Mouse (Mus musculus) midbrain, embryonic 12.5 days (tissue): ENCODE data around the gene Pxn. TPM values are rescaled to one million over a fixed set of nuclear protein-coding genes. Genes with fewer than 3 reads are reported as not detected.

ENCODE experiments used
- ATAC-seq: fragments of 200-750 bp; cut with Nextera tagmentation; 2 replicates; pipeline ENCODE4 v1.8.0; 2017; ENCODE audit warnings: low read depth, moderate TSS enrichment, moderate library complexity; ENCODE audit not compliant: low FRiP score
- H3K27ac ChIP-seq: fragments of 300-500 bp; sonication (generic); replicated peaks from 2 replicates; pipeline ENCODE4 v1.5.1; 2016; ENCODE audit warnings: mild to moderate bottlenecking
- H3K27me3 ChIP-seq: fragments of 300-500 bp; sonication (generic); 2 replicates; pipeline ENCODE4 v1.6.1; 2016; ENCODE audit warnings: mild to moderate bottlenecking
- H3K36me3 ChIP-seq: fragments of 300-500 bp; sonication (generic); 2 replicates; pipeline ENCODE4 v1.6.1; 2016
- H3K4me1 ChIP-seq: fragments of 300-500 bp; sonication (generic); 2 replicates; pipeline ENCODE4 v1.6.1; 2016
- H3K4me2 ChIP-seq: fragments of 300-500 bp; sonication (generic); replicated peaks from 2 replicates; pipeline ENCODE4 v1.6.1; 2016; ENCODE audit warnings: mild to moderate bottlenecking, moderate library complexity
- H3K4me3 ChIP-seq: fragments of 300-500 bp; sonication (generic); 2 replicates; pipeline ENCODE4 v1.5.1; 2016; ENCODE audit warnings: mild to moderate bottlenecking
- H3K9ac ChIP-seq: fragments of 300-500 bp; sonication (generic); replicated peaks from 2 replicates; pipeline ENCODE4 v1.6.1; 2016; ENCODE audit warnings: mild to moderate bottlenecking, moderate library complexity
- H3K9me3 ChIP-seq: fragments of 300-500 bp; sonication (generic); 2 replicates; pipeline ENCODE4 v1.6.1; 2016; ENCODE audit warnings: mild to moderate bottlenecking
- WGBS: fragments of 180-500 bp; shearing (Covaris S2); methylation state at CpG from one replicate; pipeline ENCODE4 v1.1.7; 2016; 5-methylcytosine and 5-hydroxymethylcytosine counted together
- polyA plus RNA-seq: library from polyadenylated mRNA; unstranded; fragments of >200 nt; fragmentation: Nextera tagmentation; extraction: Ambion mirVana; gene quantifications from 2 replicates; pipeline ENCODE4 v1.2.1, GENCODE M21; 2016

Gene Pxn
- polyA plus RNA-seq, 1 experiment from 2014 or later: 27.2 TPM

DNA sequence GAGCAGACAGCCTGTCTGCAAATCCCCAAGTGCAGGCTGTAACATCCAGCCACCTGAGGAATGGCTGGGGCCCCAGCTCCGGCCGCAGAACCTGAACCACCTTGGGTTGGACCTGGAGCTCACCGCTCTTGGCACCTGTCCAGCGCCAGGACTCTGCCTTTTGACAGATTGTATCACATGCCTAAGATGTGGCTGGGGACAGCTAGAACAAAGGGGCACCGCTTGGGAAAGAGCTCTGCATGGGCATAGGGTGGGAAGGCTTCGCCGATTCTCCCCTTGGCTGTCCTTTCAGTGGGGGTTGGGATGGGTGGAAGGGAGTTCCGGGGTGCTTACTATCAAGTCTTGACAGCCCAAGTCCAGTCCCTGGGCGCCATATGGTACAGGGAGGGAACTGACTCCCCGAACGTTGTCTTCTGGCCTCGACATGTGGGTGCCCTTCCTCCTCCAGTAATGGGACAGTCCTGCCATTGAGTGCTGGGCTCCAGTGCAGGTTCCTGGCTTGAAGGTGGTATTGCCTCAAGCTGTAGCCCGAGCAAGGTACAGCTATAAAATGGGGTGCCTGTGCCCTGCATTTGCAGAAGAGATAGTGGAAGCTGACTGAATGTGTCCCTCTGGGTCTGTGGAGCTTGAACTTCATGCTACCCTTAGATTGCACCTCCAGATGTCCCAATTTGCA lies 31.7 kb downstream of the Pxn start:
- no peak for ATAC-seq
- no peak overlapping the region for H3K27ac ChIP-seq
- H3K36me3 ChIP-seq: no peaks in the 10 kb centered on the region
- no peak overlapping the region for H3K4me2 ChIP-seq
- peaks cover 10% of the 10 kb centered on the region; the same call in 1 of the 2 replicates for H3K27me3 ChIP-seq
- peaks cover 23% of the 10 kb centered on the region for H3K4me1 ChIP-seq
- no peak overlapping the region for H3K4me3 ChIP-seq
- WGBS: 78% methylated on average over 13 of the region's 13 CpGs
- no peaks in the 10 kb centered on the region for H3K9me3 ChIP-seq
- no peak overlapping the region for H3K9ac ChIP-seq

DNA sequence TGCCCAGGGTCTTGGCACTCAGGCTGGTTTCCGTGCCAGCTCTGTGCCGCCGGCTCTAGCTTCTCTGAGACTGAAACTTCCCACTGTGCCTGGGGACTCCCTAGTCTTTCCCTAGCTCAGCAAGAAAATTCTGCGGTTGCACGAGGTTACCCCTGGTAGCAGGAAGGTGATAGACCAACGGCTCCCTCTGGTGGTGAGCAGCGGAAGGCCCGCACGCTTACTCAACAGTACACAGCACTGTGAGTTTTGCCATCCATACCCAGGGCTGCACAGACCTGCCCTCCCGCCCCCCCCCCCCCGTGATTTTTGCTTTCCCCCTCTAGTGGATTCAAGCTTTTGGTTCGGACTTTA lies 32.2 kb downstream of the Pxn start:
- Histone ChIP-seq H3K9me3 (no peaks in the 10 kb centered on the region), H3K4me1 (peaks cover 26% of the 10 kb centered on the region), H3K27ac (no peak overlapping the region), H3K36me3 (no peaks in the 10 kb centered on the region), H3K27me3 (peaks cover 10% of the 10 kb centered on the region; the same call in 1 of the 2 replicates), H3K4me3 (no peak overlapping the region), H3K4me2 (no peak overlapping the region), H3K9ac (no peak overlapping the region)
- under 1% methylated on average over 11 of the region's 12 CpGs for WGBS
- ATAC-seq: peak; percentile 77; the same call in 1 of the 2 replicates

DNA sequence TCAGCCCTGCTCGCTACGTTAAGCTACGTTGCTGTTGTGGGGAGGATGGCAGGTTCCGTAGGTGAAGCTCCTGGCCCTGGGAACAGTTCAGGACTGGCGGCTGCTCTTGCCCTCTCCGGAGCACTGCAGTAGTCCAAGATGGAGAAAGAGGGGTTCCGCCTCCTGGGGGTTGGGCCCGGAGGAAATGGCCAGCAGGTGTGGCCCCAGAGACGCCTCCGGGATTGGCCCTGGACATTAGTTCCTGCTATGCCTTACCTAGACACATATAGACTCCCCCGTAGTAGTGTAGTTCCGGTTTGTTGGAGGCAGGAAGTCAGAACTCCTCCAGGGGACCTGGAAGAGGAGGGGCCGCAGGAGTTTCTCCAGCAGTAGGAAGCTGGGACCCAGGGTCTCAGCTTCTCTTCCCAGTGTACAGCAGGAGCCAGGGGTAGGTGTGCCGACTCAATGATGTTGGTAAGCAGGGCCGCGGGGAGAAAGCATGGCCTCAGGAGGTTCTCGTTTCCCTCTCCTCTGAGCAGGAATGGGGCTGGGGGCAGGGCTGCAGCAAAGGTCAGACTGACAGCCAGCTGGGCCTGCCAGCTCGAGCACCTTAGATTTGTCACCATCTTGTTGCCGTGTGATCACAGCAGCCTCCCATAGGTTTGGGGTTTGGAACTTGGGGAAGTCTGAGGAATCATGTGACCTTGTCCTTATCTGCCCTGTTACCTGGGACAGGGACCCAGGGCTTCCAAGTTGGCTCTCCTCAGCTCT lies 36.3 kb downstream of the Pxn start:
- Histone ChIP-seq H3K27ac (no peak overlapping the region), H3K4me2 (no peak overlapping the region)

DNA sequence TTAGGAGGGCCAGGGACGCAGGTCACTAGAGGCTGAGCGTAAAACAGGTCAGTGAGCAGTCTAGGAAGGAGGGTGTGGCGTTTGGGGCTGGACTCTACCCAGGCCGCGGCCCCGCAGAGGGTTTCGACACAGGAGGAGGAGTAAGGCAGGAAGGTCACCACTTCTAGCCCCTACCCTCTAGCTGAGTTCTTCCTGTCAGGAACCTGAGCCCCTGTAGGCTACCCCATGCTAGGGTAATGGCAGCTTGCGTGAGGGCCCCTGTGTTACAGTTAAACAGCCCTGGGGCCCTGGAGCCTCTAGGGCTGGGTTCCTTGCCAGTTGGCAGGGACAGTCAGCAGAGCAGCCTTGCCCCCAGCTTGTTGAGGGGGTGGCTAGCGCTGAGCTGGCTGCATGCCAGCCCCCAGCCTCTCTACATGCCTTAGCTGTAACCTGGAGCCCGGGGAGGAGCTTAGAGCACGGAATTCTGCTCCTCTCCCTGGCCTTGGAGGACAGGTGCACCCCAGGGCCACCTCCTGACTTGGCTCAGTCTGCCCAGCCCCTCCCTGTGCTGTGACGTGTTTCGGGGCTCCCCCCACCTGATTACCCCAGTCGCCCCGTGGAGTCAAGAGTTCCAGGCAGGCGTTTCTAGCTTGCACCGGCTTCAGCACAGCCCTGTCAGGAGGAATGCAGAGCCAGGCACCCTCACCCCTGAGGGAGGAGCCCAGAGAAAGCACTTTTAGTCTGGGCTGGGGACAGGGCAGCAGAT lies 37.2 kb downstream of the Pxn start:
- no peaks in the 10 kb centered on the region for H3K9me3 ChIP-seq
- H3K4me3 ChIP-seq: no peak overlapping the region
- peaks cover 4% of the 10 kb centered on the region; the same call in 1 of the 2 replicates for H3K36me3 ChIP-seq
- WGBS: 69% methylated on average over 17 of the region's 17 CpGs
- no peaks in the 10 kb centered on the region for H3K27me3 ChIP-seq
- H3K27ac ChIP-seq: peak overlapping the region; percentile 11; the same call in 1 of the 2 replicates
- no peak overlapping the region for H3K9ac ChIP-seq
- no peak for ATAC-seq
- peaks cover 37% of the 10 kb centered on the region for H3K4me1 ChIP-seq
- H3K4me2 ChIP-seq: no peak overlapping the region

More for the DNA sequence above, 36.3 kb downstream of the Pxn start:
- H3K27me3 ChIP-seq: no peaks in the 10 kb centered on the region
- H3K9ac ChIP-seq: no peak overlapping the region
- peaks cover 44% of the 10 kb centered on the region for H3K4me1 ChIP-seq
- no peak overlapping the region for H3K4me3 ChIP-seq
- H3K36me3 ChIP-seq: peaks cover 2% of the 10 kb centered on the region; the same call in 1 of the 2 replicates
- no peaks in the 10 kb centered on the region for H3K9me3 ChIP-seq
- ATAC-seq: no peak
- 75% methylated on average over 19 of the region's 19 CpGs for WGBS

DNA sequence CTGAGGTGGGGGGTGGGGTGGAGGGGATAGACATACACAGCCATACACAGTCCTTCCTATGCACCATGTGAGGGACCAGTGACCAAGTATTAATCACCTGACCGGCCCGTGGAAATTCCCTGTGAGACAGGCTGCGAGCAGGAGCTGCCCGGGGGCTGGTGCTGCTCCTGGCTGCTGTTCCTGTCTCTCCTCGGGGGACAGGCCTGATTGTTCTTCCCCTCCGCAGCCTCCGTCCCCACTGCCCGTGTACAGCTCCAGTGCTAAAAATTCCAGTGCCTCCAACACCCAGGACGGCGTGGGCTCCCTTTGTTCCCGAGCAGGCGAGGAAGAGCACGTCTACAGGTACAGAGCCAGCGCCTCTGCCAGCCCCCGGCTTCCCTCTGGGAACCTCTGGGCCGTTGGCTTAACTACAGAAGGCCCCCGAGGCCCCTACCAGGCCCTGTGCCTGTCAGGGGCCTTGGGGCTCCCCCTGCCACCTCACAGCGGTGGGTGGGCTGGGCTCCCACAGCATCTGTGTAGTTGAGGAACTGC lies 38.2 kb downstream of the Pxn start:
- Histone ChIP-seq H3K36me3 (peaks cover 4% of the 10 kb centered on the region; the same call in 1 of the 2 replicates), H3K9ac (no peak overlapping the region), H3K27ac (no peak overlapping the region), H3K4me2 (no peak overlapping the region), H3K9me3 (no peaks in the 10 kb centered on the region), H3K4me3 (no peak overlapping the region), H3K4me1 (peaks cover 34% of the 10 kb centered on the region), H3K27me3 (no peaks in the 10 kb centered on the region)
- no peak for ATAC-seq
- WGBS: 60% methylated on average over 18 of the region's 18 CpGs

DNA sequence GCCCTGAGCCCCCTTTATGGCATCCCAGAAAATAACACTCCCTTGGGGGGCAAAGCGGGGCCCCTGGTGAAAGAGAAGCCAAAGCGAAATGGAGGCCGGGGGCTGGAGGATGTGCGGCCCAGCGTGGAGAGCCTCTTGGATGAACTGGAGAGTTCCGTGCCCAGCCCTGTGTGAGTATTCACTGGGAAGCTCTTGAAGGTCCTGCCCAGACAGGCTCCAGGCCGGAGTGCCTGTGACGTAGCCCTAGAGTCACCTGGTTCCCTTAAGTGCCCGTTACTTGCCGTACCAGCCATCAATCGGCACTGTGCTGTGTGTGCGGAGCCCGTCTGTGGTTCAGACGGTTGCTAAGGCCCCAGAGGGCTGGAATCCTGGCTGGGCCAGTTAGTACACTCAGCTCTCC lies 39.2 kb downstream of the Pxn start:
- Histone ChIP-seq H3K4me1 (peaks cover 34% of the 10 kb centered on the region), H3K27ac (no peak overlapping the region)
- 90% methylated on average over 14 of the region's 14 CpGs for WGBS

DNA sequence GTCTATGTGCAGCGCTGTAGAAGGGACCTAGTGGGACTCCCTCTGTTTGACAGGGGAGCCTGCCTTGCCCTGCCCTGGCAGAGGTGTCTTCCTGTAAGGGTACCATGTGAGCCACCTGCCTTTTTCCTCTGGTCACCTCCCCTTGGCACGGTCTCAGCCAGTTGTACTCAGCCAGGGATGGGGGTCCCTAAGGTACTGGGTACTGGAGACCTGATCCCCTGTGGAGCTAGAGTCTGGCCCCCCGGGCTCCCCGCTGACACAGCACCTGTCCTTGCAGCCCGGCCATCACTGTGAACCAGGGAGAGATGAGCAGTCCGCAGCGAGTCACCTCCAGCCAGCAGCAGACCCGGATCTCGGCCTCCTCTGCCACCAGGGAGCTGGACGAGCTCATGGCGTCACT lies 40.1 kb downstream of the Pxn start:
- WGBS: 70% methylated on average over 11 of the region's 11 CpGs
- peak overlapping the region; percentile 21; the same call in 1 of the 2 replicates for H3K9ac ChIP-seq
- ATAC-seq: no peak

More for the DNA sequence above, 39.2 kb downstream of the Pxn start:
- no peak overlapping the region for H3K4me2 ChIP-seq
- H3K9me3 ChIP-seq: no peaks in the 10 kb centered on the region
- H3K36me3 ChIP-seq: peaks cover 4% of the 10 kb centered on the region; the same call in 1 of the 2 replicates
- no peak overlapping the region for H3K4me3 ChIP-seq
- no peak overlapping the region for H3K9ac ChIP-seq
- no peak for ATAC-seq
- no peaks in the 10 kb centered on the region for H3K27me3 ChIP-seq

DNA sequence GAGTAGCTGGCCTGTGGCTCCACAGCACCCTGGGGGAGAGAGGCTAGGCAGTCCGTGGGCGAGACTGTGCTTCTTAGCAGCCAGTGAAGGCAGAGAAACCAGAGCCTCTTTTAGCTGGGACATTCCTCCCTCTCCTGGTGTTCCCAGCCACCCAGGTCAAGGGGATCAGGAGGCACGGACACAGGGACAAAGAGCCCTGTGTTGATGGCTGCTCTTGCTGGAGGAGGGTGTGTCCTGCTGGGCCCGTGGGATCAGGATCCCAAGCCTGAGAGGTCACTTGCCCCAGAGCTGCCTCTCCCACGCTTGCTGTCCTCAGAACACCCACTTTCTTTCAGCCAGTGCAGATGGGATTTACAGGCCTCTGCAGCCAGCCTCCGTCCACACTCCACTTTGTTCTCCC lies 40.5 kb downstream of the Pxn start:
- H3K27ac ChIP-seq: no peak overlapping the region
- H3K4me2 ChIP-seq: no peak overlapping the region
- H3K4me3 ChIP-seq: no peak overlapping the region
- peaks cover 34% of the 10 kb centered on the region for H3K4me1 ChIP-seq
- H3K27me3 ChIP-seq: no peaks in the 10 kb centered on the region
- H3K9ac ChIP-seq: peak overlapping the region; percentile 21; the same call in 1 of the 2 replicates
- H3K36me3 ChIP-seq: peaks cover 8% of the 10 kb centered on the region; the same call in 1 of the 2 replicates
- 25% methylated on average over 6 of the region's 6 CpGs for WGBS
- no peaks in the 10 kb centered on the region for H3K9me3 ChIP-seq
- no peak for ATAC-seq

More for the DNA sequence above, 40.1 kb downstream of the Pxn start:
- H3K4me2 ChIP-seq: no peak overlapping the region
- H3K4me3 ChIP-seq: no peak overlapping the region
- H3K36me3 ChIP-seq: peaks cover 4% of the 10 kb centered on the region; the same call in 1 of the 2 replicates
- peaks cover 34% of the 10 kb centered on the region for H3K4me1 ChIP-seq
- no peaks in the 10 kb centered on the region for H3K27me3 ChIP-seq
- H3K9me3 ChIP-seq: no peaks in the 10 kb centered on the region
- H3K27ac ChIP-seq: no peak overlapping the region

DNA sequence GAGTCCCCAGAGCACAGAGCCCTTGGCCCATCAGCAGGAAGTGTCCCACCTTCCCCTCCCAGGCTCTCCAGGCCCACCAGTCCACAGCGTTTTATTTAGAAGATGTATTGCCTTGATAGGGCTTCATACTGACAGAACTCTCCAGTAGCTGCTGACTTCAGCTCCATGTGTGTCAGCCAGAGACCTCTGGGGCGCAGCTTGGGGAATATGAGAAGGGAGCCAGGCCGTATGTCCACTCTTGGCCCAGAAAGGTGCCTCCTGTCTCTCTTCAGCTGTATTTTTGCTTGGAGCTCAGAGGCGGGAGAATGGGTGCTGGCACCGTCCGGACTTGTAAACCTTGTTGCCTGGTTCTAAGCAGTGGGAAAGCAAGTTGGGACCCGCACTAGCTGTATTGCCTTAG lies 40.9 kb downstream of the Pxn start:
- peaks cover 12% of the 10 kb centered on the region; the same call in 1 of the 2 replicates for H3K36me3 ChIP-seq
- H3K9me3 ChIP-seq: no peaks in the 10 kb centered on the region
- H3K4me2 ChIP-seq: no peak overlapping the region
- no peak for ATAC-seq
- no peaks in the 10 kb centered on the region for H3K27me3 ChIP-seq
- H3K4me1 ChIP-seq: peaks cover 33% of the 10 kb centered on the region
- no peak overlapping the region for H3K9ac ChIP-seq
- H3K4me3 ChIP-seq: no peak overlapping the region
- 87% methylated on average over 7 of the region's 7 CpGs for WGBS
- H3K27ac ChIP-seq: no peak overlapping the region

DNA sequence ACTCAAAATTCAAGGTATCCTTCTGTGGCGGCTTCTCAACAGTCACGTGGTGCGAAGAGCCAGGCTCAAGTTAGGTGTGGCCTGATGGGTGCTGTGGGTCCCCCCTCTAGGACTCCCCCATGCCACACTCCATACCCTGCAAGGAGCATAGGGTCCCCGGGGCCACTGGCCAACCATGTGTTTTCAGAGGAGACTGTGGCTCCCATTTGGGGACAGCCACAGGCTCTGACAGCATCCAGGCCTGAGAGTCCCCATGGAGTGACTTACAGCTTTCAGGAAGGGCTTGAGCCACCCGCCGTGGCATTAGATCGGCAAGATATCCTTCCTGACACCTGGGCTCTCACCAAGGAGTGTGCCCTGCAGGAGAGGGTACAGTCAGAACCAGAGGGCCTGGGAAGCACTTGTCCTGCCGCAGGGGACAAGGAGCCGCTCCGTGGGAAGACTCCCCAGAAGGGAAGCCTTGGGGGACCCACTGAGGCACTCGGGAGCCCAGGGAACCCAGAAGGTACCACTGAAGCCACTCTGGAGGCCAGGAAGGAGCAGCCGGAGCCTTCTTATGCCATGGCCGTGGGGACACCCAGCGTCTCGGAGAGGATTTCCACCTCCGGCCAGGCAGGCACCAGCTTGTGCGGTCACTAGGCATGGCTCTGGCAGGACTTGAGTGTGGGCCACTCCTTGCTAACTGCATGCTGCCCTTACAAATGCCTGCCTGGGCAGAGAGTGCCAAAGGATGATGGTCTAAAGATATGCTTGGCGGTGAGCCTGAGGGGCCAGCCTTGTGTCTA lies 42.2 kb downstream of the Pxn start:
- no peaks in the 10 kb centered on the region for H3K27me3 ChIP-seq
- H3K9me3 ChIP-seq: no peaks in the 10 kb centered on the region
- no peak overlapping the region for H3K9ac ChIP-seq
- peaks cover 25% of the 10 kb centered on the region for H3K36me3 ChIP-seq
- H3K4me3 ChIP-seq: no peak overlapping the region
- peaks cover 21% of the 10 kb centered on the region for H3K4me1 ChIP-seq
- ATAC-seq: no peak
- no peak overlapping the region for H3K27ac ChIP-seq
- WGBS: 93% methylated on average over 18 of the region's 18 CpGs
- H3K4me2 ChIP-seq: no peak overlapping the region

DNA sequence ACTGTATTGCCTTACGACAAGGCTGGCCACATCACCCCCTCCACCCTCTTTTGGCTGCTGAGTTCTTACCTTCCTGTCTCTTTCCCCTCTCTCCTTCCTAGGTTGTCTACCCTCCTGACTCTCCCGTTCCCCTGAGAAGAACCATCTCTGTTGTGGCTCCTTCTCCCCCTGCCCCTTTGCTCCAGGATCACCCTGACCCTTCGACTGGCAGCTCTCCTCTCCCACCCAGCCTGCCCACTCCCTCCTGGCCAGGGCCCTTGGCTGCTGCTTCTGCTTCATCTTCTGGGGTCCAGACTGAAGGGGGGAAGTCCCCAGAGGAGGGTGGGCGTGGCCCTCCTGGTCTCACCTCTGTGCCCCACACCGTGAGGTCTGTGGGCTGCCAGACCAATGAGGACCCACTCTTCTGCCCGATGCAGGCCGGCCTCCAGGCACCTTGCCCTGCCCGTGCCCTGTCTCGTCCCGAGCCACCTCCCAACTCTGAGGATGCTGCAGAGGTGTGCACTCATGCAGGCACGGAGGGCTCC lies 44.1 kb downstream of the Pxn start:
- Histone ChIP-seq H3K27ac (no peak overlapping the region), H3K9me3 (no peaks in the 10 kb centered on the region), H3K4me3 (no peak overlapping the region), H3K4me2 (no peak overlapping the region), H3K4me1 (0 out of 2 replicates have a peak, but pooled peaks cover 9% of the 10 kb centered on the region), H3K36me3 (peaks cover 33% of the 10 kb centered on the region), H3K27me3 (no peaks in the 10 kb centered on the region), H3K9ac (no peak overlapping the region)
- no peak for ATAC-seq
- WGBS: 82% methylated on average over 11 of the region's 11 CpGs
